Mouse (Mus musculus) common myeloid progenitor, adult 5-6 weeks (primary cell): ENCODE data around the gene Apobec1. TPM values are rescaled to one million over a fixed set of nuclear protein-coding genes. Genes with fewer than 3 reads are reported as not detected.
"Not testable (repeated sequence)": the region's sequence is repeated elsewhere in the genome, so short reads cannot be mapped to it uniquely, and the experiment has no call there.

Source experiments
- ATAC-seq: replicated peaks from 2 replicates; pipeline ENCODE4 v1.8.0; 2016; ENCODE audit warnings: low read depth, mild to moderate bottlenecking, moderate TSS enrichment, inconsistent platforms; ENCODE audit not compliant: poor library complexity, severe bottlenecking
- total RNA-seq: library from RNA; stranded (forward); fragments of 200-1000, 187-1606 nt; gene quantifications from 2 replicates; pipeline ENCODE4 v1.2.3, GENCODE M21; 2017

The Apobec1 gene
- total RNA-seq, 1 experiment from 2014 or later: 13.3 TPM

DNA sequence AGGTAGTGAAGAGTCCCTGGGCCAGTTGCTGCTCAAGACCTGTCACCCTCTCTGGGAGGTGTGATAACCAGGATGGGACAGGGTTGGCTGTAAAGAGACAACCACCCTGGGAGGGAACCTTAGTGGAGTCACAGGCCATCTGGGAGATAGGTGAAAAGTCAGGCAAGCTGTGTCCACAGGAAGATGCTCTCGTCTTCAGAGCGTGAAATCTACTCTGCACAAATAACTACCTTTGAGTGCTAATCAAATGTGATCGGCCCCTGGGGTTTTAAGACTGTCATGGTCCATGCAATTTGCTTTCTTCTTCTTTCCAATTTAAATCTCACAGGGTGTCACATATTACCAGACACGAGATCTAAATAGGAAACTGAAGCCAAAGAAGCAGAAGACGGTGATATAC is 33.1 kb downstream of the Apobec1 start:
- ATAC-seq: no peak

DNA sequence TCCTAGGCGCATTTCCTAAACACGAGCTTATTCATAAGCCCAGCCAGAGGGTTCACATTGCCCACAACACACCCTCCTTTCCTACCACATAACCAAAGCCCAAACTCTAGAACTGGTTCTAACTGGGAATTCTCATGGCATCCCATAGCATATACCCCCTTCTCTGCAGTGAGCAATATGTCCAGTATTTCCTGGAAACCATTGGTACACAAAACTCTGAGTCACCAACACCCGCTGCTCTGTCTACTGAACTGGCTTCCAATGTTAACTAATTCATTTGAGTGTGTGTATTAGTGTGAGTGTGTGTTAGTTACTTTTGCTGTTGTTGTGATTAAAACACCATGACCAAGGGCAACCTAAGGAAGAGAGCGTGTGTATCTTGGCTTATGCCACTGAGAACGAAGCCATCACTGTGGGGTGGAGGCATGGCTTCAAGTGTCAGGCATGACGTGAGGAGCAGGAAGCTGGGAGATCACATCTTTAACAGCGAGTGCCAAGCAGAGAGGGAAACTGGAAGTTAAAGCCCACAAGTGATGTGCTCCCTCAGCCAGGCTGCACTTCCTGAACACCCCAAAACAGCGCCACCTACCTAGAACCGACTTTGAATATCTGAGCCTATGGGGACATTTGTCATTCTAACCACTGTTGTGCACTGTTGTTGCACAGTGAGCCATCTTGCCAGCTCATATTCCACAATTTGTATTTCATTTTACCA is 37.0 kb downstream of the Apobec1 start:
- ATAC-seq: peak; percentile 31

DNA sequence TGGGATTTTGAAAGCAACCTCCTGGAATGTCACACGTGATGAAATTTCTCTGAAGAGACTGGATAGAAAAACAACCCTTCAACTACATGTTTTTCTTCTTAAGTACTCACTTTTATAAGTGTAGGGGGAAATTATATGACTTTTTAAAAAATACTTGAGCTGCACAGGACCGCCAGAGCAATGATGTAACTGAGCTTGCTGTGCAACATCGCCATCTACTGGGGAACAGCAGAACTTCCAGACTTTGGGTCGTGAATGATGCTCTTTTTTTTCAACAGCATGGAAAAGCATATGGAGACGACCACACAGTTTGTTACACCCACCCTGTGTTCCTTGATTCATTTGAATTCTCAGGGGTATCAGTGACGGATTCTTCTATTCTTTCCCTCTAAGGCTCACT is 39.8 kb downstream of the Apobec1 start:
- ATAC-seq: peak; percentile 76

DNA sequence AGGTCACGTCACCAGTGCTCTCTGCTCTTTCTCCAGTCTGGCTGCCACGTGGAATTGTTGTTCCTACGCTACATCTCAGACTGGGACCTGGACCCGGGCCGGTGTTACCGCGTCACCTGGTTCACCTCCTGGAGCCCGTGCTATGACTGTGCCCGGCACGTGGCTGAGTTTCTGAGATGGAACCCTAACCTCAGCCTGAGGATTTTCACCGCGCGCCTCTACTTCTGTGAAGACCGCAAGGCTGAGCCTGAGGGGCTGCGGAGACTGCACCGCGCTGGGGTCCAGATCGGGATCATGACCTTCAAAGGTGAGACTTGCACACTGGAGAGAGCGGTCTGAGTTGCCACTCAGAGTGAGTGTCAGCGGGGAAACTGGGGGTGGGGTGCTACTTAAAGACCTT is 41.2 kb downstream of the Apobec1 start:
- no peak for ATAC-seq

DNA sequence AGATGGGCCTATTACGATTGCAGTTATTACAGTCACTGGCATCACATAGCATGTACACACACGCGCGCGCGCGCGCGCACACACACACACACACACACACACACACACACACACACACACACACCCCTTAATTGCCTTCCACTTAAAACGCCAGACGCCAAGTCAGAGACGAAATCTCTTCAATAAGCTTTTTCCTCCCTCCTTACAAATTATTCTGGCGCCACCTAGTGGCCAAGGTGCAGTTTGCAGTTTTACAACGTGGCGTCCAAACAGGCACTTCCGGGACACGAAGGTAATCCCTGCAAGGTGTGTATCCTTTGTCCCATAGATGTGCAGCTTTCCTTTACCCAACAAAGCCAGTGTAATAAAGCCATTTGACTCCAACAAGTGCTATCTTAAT is 41.8 kb downstream of the Apobec1 start:
- peak; percentile 54 for ATAC-seq

DNA sequence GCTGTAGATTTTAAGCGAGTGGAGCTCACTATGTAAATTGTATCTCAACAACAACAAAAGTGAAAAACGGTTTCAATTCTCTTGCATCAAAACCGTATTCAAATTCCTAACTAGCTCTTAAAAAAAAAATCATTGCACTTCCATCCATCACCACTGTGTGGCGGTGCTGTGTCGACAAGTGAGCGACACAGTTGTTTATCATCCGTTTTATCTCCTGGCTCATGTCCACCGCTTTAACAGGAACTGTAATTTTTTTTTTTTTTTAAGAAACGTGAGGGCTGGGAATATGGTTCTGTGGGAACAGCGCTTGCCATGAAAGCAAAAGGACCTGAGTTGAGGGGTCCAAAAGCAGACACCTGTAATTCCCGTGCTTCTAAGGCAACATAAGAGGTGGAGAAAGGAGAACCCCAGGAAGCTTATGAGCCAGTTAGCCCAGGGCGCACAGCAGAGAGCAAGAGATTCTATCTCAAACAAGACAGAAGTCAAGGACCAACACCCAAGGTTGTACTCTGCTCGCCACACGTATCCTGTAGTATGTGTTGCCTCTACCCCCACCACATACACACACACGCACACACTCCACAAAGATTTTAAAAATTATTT is 45.2 kb downstream of the Apobec1 start:
- peak; percentile 76 for ATAC-seq

DNA sequence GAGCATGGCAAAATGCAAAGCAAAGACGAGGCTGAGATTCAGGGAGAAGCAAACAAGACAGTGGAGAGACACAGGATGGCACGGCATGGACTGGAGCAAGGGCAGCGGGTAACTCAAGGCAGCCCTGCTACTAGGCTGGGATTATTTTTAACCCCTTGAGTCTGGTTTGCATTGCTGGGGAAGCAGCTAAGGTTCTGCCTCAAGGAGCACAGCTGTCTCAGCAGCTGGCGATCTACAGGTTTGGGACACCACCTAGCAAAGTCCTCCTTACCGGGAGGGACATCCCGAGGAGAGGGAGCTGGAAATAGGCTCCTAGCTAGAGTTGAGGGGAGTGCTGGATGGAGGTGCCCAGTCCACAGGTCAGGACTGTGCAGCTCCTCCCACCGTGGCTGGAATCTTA is 47.0 kb downstream of the Apobec1 start:
- no peak for ATAC-seq

DNA sequence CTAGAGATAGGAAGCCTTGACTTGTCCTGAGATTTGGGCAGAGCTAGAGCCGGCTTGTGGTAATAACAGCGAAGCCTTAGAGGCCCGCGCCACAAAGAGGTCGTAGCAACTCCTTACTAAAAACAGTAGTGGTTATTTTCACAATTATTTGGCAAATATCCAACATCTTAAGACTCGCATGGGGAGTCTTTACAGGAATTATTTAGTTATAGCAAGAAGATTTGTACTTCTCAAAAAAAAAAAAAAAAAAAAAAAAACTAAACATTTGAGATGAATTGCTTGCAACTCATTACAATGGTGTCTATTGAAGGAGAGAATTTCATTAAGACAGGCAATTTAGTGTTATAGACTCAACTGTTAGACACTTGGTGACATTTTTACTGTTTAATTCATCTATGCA is 48.1 kb downstream of the Apobec1 start:
- no peak for ATAC-seq

DNA sequence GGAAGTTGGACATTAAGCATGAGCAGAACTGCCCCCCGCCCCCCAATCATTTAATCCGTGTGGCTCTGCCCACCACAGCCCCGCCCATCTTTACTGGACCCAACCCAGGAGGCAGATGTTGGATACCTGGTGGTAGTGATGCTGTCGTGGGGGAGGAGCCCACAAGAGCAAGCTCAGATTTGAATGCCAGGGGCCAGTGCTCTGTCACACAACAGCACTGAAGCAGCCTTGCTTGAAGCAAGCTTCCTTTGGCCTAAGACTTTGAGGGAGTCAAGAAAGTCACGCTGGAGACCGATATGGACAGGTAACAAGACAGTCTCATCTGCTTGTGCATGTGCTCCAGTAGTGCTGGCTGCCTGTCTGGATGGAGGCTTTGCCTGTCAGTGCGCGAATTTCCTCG is 48.6 kb downstream of the Apobec1 start, which contains the start of gene Aicda:
Gene Aicda, plus strand, starts transcription at position 196 of the 400 bp plus-strand sequence.
- no peak for ATAC-seq

DNA sequence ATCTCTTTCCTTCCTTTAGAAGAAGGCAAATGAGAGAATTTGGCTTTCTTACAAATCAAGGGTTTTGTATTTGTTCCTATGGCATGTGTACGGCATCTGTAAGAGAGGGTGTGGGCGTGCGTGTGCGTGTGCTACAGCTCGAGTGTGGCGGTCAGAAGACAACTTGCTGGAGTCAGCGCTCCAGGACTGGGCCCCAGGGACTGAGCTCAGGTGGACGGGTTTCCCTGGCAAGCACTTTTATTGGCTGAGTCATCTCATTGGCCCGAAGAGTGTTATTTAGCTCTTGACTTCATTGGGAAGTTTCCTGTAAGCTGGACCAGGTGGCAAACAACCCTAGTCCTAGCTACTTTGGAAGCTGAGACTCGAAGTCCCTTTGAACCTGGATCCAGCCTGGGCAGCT is 56.3 kb downstream of the Apobec1 start:
- ATAC-seq: no peak

DNA sequence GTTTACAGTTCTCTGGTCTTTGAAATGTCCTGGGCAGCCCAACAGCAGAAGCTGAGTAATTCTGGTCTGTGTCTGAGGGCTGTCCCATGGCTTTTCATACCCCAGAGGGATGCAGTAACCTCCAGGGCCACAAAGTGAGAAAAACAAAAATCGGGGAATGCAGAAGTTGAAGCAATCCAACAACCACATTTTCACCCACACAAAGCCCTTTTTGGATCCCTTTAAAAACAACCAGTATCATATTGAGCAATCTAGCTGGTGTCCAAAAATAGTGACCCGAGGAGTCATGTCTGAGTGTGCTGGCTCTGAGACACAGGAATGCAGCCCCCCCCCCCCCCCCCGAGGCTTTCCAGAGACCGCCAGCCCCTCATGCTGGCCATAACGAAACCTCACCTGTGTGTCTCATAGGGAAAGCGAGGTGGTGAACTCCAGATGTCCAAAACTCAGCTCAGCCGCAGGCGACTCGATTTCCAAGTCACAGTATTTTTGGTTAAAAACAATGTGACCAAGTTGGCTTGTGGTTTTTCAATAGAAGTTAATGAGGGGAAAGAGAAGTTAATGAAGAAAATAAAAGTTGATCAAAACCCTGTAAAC is 56.9 kb downstream of the Apobec1 start:
- ATAC-seq: peak; percentile 80

DNA sequence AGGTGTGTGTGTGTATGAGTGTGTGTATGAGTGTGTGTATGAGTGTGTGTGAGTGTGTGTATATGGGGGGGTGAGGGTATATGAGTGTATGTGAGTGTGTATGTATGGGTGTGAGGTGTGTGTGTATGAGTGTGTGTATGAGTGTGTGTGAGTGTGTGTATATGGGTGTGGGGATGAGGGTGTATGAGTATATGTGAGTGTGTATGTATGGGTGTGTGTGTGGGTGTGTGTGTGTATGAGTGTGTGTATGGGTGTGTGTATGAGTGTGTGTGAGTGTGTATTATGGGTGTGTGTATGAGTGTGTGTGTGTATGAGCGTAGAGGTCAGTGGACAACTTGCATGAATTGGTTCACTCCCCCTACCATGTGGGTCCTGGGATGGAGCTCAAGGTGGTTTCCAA is 57.6 kb downstream of the Apobec1 start:
- ATAC-seq: no peak

DNA sequence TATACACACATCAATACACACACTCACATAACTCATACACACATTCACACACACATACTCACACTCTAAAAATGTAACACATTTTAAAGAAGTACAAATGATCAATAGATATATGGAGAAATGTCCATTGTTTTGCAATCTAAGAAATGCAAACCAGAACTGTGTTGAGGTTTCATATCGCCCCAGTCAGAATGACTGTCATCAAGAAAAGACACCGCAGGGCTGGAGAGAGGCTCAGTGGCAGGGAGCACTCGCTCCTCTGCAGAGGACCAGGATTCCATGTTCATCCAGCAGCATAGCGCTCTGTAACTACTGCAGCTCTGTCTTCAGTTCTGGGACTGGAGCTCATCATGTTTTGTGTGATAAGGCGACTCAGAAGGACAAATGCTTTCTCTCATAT is 58.7 kb downstream of the Apobec1 start:
- no peak for ATAC-seq

DNA sequence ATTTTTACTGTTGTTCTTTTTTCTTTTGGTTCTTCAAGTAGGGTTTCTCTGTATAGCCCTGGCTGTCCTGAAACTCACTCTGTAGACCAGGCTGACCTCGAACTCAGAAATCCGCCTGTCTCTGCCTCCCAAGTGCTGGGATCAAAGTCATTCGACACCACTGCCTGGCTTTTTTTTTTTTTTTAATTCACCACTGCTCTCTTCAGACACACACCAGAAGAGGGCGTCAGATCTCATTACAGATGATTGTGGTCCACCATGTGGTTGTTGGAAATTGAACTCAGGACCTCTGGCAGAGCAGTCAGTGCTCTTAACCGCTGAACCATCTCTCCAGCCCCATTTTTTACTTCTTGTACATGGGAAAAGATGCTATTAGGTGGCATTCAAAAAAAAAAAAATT is 59.8 kb downstream of the Apobec1 start:
- ATAC-seq: not testable (repeated sequence)

DNA sequence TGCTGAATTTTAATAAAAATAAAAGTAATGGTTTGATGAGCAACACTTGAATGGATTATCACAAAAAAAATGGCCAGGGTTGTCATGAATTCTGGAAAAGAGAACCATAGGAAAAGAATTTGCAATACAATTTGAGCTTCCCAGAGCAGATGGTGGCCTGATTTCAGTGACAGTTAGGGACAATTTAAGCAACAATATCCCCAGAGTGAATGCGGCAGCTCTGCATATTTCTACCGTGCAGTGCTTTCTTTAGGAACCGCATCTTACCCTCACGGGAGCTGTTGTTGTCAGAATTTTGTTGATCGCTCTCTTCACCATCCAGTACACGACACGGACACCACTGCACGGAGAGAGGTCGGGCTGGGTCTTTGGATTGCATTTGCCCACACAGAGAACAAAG is 62.7 kb downstream of the Apobec1 start:
- no peak for ATAC-seq

DNA sequence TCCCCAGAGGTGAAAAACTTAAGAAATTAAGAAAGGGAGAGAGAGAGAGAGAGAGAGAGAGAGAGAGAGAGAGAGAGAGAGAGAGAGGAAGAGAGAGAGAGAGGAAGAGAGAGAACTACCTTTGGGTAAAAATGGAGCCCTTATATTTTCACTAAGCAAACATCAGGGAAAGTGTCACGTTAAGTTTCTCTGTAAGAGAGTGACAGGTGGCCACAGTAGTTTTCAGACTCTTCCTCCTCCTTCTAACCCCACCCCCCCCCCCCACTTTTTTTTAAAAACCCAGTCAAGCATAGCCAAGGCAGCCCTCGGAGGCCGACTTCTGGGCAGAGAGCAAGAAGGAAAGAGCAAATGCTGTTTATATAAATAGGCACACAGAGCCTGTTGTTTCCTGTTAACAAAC is 68.2 kb downstream of the Apobec1 start:
- ATAC-seq: no peak

DNA sequence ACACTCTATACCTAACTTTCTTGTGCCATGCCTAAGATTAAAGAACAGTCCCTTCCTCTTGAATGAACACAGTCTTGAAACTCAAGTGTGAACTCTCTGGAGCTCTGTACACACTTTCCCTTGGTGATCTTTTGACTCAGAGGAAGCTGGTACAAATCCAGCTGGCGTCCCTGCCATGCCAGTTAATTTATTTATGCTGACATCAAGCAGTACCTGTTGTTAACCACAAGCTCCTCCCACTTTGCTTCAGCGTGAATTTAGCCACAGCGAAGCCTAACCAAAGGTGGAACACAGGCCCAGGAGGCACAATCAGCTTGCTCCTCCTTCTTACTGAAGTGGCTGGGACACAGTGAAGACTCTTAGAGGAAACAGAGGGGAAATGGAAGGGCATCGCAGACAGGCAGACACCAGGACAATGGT is 69.4 kb downstream of the Apobec1 start:
- peak; percentile 79 for ATAC-seq

DNA sequence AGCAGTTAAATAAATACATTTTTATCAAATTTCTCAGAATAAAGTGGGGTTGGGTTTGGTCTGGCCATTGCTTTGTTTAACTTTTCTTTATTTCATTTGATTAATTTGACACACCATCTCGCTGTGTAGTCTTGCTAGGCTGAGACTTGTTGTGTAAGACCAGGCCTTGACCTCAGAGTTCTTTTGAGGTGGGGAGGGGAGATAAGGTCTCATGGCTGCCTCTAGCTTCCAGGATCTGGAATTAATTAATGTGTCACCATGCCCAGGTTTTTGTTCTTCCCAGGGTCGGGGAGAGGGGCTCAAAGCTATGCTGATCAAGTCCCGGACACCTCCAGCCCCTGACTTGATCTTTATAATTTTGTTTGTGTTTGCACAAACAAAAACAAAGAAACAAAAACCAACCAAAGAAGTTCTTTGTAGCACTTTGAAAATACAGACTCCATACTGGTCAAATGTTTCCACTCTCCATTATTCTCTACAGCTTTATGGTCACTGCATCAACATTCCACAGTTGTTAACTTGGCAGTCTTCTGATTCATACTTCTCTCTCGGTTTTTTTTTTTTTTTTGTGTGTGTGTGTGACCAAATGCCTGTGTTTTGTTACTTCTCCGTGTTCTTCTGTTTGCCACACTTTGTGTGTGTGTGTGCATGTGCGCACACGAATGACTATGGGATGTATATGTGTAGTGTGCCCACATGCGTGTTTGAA is 70.6 kb downstream of the Apobec1 start:
- ATAC-seq: no peak

DNA sequence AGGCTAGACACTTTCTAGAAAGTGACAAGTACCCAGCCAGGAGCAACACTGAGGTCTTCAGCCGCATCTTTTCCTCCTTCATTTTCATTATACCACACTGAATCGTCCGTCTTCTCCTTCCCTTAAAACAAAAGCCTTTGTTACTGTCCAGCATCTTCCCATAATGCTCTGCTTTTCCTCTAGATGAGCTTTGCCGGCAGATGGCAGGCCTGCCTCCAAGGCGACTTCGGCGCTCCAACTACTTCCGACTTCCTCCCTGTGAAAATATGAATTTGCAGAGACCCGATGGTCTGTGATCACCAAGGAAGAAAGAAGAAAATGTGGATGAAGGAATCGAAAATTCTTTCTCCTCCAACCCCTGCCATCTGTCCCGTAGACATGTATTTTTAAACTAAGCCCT is 74.1 kb downstream of the Apobec1 start:
- no peak for ATAC-seq
